Mouse (Mus musculus): Measurements from ENCODE around the gene Mfap1a.
A peak's percentile ranks its signal among the peaks of the same experiment; 100 is the strongest.
"Not testable (repeated sequence)": the region's sequence is repeated elsewhere in the genome, so short reads cannot be mapped to it uniquely, and the experiment has no call there.

The Mfap1a gene

DNA sequence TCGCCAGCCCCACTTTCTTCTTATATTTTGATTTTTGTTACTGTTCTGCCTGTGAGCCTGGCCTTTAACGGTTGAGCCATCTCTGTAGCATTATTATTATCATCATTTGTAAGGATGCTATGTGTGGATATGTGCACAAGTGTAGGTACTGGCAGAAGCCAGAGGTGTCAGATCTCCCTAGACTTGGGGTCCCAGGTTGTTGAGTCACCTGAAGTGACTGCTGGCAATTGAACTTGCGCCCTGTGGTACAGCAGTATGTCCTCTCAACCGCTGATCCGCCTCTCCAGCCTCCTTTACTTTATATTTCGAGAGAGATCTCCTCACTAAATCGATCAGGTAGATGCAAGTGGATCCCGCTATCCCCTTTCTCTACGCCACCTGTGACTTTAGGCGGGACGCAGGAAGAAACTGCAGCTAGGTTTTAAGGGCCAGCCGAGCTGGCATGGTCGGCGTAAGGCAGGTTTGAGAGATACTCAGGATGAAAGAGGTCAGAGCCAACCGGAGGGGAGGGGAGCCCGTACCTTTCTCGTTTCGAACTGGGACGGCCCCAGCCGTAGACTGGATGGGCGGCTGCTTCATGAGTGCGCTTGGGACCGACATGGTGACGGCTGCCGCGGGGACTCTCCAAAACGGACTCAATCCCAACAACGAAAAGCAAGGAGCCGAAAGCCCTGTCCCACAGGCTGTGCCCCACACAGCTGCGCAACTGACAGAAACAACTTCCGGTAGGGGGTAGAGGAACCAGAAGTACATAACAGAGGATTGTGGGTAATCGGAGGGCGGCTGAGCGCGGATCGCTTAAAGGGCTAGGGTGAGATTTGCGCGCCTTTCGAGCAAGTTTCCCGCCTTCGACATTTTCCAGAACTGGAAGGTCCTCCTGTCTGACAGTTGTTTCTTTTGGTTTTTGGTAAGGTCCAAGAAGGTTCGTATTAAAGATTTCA, at the start of gene Mfap1a, which contains the start of gene Wdr76:
Gene Mfap1a (minus strand): TSS at position 724 of the 941 bp plus-strand sequence.
Gene Wdr76 (plus strand): TSS at position 782 of the 941 bp plus-strand sequence.
- DNase-seq, result peak; percentile 88 to 93

DNA sequence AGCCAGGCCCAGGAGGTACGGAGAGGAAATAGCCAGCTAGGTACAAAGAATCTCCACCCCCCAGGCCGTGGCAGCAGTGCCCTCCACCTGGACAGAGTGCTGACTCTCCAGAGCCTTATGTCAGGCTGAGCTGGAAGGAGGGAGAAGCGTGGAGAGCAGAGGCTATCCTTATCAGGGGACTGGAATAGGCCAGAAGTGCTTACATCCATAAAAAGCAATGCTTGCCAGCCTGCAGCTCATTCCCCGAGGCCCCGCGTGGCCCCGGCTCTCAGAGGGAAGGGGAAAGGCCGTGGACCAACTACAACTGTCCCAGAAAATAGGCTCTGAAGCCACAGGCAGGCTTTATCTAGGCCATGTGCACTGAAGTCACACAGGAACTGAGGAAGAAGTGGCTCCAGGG, 44.8 kb upstream of the Mfap1a start:
- DNase-seq, result peak in 1 of 2 experiments; percentile 10

DNA sequence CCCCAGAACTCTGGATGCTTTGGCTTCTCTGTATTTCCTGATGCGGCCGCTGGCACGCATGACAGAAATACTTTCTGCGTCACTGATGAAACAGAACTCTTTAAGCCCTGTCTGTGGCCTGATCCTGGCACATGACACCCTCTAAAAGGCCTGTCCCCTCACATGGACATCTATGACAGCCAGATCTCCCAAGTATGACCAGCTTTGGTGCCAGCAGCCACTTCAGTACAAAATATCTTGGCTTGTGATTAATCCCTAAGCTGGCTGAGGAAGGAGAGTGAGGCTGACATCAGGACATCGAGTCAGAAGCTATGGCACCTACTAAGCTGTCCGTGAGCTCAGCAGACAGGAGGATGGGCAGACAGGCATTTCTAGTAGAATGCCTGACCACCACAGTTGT, 43.2 kb upstream of the Mfap1a start:
- no peak for DNase-seq

DNA sequence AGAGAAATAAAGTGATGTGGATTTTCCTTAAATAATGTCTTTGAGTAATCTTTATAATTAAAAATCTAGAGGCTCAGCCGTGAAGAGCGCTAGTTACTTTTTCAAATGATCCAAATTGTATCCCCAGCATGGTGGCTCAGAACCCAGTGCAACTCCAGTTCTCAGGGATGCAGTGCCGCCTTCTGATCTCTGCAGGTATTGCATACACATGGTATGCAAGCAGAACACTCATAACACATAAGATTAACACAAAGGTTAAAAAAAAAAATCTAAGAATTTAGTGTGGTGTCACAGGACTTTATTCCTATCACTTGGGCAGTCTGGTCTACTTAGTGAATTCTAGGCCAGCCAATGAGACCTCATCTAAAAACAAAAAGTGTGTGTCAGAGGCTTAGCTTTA, 38.4 kb upstream of the Mfap1a start:
- DNase-seq, result no peak

DNA sequence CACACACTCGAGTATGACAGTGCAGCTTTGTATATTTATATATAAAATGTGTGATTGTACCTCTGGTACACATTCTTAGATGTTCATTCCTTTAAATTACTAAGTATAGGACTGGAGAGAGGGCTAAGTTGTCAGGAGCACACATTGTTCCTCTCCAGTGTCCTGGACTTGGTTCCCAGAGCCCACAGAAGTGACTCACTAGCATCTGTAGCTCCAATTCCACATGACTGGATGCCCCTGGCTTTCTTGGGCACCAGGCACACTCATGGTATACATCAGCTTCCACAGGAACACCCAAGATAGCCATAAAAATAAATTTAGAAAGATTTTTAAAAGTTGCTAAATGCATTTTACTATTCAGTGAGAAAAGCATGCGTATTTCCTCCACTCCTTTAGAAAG, 18.6 kb upstream of the Mfap1a start:
- DNase-seq, result no peak

DNA sequence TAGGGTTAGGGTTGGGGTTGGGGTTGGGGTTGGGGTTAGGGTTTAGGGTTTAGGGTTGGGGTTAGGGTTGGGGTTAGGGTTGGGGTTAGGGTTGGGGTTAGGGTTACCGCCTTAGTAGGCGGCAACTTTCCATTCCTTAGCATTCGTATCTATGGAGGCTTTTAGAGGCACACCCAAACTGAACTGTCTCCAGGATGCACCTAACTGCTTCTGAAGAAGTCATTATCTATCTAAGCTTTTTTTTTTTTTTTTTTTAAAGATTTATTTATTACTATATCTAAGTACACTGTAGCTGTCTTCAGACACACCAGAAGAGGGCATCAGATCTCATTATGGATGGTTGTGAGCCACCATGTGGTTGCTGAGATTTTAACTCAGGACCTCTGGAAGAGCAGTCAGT, 16.4 kb upstream of the Mfap1a start:
- not testable (repeated sequence) for DNase-seq

DNA sequence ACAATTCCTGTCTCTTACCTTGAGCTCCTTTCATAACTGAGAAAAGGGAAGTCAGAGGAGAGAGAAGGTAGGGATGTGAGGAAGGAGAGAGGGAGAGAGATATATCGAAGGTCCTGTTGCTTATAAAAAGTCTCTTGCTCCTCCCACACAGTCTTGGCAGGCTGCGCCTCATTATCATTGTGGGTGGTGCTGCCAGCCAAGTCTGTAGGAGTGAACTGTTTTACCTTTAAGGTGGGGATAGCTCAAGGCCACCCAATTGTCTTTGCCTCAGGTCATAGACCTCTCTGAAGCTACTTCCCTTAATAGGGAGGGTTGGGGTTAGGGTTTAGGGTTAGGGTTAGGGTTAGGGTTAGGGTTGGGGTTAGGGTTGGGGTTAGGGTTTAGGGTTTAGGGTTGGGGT, 15.5 kb upstream of the Mfap1a start:
- DNase-seq, result no peak

DNA sequence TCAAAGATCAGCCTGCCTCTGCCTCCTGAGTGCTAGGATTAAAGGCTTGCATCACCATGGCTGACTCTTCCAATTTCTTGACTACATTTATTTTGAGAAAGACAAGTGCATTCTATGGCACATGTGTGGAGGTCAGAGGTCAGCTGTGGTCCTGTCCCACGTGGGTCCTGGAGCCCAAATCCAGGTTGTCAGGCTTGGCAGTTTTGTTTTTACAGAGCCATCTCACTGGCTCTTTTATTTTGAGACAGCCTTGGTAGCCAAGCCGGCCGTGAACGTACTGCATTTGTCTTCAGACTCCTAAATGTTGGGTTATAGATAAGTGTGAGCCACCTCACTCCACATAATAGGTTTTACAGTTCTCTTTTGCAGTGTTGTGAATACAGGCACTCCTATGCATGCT, 12.2 kb upstream of the Mfap1a start:
- not testable (repeated sequence) for DNase-seq

DNA sequence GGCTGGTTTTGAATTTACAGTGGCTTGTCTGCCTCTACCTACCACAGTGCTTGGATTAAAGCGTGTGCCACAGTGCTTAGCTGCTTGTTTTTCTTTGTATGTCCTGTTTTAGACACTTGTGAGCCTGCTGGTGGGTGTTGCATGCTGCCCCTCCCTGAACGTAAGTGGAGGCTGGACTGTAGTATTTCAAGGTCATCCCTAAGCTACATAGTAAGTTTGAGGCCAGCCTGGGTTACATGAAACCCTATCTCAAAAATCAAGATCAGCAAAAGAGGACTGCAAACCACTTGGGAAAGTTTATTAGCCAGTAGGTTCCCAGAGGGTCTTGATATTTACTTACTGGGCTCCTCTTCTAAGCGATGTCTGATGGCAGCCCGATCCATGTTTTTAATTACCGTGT, 11.6 kb upstream of the Mfap1a start:
- no peak for DNase-seq

DNA sequence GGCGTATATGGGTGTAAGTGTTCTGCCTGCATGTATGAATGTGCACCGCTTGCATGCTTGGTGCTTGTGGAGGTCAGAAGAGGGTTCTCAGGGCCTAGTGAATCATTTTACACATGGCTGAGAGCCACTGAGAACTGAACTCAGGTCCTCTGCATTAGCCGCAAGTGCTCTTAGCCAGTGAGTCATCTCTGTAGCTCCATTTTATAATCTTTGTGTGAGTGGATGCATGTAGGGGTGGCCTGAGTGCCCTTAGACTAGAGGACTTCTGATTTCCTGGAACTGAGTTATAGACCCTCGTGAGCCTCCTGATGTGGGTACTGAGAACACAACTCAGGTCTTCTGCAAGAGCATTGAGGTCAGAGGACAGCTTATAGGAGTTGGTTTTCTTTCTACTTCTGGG, 7.7 kb upstream of the Mfap1a start:
- DNase-seq, result no peak

DNA sequence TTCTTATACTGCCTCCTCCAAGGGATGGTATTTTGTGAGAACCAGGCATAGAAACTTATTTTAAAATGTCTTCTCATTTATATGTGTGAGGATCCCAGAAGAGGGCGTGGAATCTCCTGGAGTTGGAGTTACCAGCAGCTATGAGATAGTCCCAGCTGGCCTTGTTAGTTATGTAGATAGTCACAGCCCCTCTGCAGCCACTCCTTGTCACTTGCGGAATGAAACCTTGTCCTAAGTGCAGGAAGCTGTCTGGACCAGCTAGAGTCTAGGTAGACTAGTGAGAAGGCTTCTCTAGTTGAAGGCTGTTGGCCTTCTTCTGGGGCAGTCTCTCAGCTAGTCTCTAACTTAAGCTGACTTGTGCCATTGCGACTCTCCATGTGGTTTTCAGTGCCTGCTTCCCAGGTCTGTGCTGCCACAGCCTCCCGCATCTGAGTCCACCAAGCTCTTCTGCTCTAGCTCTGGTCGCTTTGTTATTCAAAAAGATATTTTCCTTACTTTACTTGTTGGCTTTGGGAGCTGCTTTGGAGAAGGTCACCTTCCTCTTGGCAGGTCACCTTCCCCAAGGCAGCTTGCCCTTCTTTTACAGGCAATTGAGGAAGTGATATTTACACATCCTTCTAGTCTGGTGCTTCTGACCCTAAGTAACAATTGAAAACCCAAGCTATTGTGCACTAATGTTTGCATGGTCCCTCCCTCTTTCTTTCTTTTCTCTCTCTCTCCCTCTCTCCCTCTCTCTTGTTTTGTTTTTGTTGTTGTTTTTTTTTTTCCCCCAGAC, 6.7 kb upstream of the Mfap1a start:
- DNase-seq, result not testable (repeated sequence)

DNA sequence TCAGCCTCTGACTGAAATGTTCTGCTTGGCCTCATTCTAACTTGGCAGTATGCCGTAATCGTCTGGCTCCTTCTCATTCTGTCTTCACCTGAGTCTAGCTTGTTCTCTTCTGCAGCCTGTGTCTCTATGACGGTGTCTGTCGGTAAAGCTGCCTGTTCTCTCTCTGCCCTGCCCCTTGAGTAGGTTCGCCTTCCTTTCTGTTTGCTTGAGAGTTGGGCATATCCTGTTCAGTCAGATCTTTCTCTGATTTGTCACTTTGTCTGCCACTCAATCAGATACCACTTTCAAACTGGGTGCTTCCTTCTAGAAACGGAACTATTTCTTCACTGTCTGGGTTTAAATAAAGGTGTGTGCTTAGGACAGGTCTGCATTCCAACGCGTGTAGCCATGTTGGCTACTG, 4.9 kb upstream of the Mfap1a start:
- no peak for DNase-seq

DNA sequence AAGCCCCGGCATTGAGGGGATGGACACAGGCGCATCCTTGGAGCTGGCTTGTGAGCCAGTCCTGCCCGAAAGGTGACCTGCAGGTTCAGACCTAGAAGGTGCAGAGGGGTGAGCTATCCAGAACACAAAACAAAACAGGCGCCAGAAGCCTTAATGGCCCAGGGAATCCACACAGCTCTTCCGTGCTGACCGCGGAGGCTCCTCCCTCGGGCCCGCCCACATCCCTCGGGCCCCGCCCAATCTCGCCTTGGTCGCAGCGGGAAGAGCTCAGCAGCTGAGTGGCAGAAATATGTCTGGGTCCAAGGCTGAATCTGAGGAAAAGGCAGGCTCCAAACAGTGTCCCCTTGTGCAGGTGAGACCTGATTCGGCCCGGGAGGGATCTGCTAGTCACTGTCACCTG, 3.1 kb upstream of the Mfap1a start:
- peak; percentile 82 to 87 for DNase-seq

DNA sequence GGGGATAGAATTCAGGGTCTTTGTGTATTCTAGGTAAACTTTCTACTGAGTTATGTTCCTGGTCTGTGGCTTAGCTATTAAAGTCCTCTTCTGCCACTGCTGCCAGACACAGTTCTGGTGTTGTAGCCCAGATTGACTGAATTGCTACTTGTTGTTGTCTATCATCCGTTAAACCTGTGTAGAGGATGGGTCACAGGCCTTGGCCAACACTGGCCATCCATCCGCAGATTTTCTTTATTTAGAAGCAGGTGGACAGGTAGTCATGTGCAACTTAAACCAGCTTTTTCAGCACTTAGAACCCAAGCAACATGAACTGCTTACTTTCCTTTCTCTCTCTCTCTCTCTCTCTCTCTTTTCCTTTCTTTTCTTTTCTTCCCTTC, 1.5 kb upstream of the Mfap1a start:
- no peak for DNase-seq

DNA sequence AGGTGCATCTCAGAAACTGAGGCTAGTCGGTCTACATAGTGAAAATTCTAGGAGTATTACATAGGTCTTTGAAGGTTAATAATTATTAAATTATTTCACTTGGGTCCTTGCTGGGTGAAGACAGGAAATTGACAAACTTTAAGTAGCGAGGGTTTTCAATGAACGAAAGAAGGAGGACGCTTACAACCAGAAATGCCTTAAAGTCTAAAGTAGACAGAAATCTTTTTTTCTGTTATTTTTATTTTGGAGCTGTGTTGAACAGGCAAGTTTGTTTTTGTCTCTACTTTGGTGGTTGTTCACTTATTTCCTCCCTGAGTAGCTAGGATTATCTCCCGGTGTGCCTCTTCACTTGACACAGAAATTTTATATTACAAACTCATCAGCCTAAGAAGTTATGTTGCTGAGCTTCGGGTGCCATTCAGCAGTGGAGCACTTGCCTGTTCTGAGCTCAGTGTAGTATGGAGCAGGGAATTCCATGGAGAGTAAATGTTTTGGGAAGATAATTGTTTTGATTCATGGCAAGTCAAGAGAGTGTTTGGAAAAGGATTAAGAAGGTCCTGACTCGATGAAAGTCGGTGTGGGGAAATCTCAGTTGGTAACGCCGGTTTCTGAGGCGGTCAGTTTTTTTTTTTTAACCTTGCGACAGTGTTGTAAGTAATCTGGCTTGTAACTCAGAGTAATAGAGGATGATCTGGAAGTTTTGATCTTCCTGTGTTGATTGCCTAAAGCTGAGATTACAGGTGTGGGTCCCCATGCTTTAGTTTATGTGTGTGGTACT, 897 bp upstream of the Mfap1a start:
- no peak for DNase-seq

DNA sequence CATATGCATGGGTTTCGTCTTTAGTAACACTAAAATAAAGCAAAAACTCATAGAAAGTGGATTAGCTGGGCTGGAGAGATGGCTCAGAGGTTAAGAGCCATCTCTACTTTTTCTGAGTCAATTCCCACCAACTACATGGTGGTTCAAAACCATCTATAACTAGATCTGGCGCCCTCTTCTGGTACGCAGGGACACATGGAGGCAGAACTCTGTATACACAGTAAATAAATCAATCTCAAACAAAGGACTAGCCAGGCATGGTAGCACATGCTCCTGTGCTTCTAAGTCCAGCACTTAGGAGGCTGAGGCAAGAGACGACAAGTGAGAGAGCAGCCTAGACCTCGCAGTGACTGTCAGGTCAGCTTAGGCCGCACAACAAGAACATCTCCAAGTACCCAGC, 4.9 kb downstream of the Mfap1a start:
- DNase-seq, result not testable (repeated sequence)

DNA sequence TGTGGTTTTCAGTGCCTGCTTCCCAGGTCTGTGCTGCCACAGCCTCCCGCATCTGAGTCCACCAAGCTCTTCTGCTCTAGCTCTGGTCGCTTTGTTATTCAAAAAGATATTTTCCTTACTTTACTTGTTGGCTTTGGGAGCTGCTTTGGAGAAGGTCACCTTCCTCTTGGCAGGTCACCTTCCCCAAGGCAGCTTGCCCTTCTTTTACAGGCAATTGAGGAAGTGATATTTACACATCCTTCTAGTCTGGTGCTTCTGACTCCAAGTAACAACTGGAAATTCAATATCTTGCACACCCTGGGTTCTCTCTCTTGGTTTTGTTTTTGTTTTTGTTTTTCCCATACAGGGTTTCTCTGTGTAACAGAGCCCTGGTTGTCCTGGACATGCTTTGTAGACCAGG, 22.1 kb downstream of the Mfap1a start:
- DNase-seq, result not testable (repeated sequence)

DNA sequence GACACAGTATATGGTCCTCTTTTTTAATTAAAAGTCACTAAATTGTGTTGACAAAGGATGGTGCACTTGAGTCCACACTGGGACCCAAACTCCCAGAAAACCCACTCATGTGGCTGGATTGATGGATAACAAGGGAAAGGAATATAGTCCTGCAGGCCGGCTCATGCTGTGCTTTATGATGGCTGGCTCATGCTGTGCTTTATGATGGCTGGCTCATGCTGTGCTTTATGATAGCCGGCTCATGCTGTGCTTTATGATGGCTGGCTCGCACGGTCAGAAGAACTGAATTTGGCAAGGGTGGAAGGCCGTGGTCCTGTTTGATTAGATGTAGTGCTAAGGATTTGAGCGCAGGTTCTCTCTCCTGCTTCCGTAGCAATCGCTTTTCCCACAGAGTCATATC, 22.9 kb downstream of the Mfap1a start:
- no peak for DNase-seq

DNA sequence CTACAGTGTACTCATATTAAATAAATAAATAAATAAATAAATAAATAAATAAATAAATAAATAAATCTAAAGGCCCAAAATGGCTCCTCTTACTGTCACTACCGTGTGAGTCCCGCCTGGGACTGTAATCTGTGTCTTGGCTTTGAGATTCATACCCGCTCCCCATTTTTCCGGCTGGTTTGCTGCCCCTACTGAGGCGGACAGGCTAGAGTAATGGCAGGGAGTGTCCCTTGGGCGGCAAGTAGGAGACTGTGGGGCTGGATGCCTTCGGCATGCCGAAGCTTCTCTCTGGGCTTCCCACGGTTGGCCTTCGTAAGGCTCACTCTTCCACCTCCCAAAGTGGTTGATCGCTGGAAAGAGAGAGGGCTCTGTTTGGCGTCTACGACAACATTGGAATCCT, 25.5 kb downstream of the Mfap1a start:
- not testable (repeated sequence) for DNase-seq

DNA sequence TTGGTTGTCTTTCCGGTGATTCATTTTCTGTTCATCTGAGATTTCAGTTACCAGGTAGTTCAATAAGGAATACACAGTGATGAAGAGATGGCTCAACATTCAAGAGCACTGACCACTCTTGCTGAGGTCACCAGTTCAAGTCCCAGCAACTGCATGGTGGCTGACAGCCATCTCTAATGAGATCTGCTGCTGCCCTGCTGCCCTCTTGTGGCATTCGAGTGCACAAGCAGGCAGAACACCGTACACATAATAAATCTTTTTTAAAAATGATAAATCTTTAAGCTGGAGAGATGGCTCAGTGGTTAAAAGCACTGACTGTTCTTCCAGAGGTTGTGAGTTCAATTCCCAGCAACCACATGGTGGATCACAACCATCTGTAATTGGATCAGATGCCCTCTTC, 26.0 kb downstream of the Mfap1a start:
- DNase-seq, result peak; percentile 40

DNA sequence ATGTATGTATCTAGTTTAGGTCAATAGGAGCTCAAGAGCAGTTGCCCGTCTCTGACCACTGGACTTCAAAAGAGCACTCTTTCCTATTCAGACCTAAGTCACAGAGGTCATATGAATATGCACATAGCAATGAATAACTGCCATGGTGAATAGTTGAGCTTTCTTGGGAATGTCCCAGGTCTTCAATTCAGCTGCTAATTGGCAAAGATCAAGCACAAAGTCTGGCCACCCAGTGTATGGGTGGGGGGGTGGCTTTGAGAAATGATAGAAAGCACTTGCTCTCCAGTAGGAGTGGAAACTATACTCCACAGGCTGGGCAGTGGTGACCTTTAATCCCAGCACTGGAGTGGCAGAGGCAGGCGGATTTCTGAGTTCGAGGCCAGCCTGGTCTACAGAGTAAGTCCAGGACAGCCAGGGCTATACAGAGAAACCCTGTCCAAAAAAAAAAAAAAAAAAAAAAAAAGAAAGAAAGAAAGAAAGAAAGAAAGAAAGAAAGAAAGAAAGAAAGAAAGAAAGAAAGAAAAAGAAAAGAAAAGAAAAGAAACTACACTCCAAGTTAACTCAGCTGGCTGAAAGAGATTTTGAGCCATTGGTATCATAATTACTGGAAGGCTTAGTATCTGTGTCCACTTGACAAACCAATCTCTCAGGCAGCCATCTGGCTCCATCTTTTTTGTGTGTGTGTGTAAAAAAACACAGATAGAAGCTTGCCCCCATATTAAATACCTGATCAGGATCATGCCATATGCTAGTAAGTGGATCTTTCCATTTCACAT, 28.8 kb downstream of the Mfap1a start:
- DNase-seq, result no peak

DNA sequence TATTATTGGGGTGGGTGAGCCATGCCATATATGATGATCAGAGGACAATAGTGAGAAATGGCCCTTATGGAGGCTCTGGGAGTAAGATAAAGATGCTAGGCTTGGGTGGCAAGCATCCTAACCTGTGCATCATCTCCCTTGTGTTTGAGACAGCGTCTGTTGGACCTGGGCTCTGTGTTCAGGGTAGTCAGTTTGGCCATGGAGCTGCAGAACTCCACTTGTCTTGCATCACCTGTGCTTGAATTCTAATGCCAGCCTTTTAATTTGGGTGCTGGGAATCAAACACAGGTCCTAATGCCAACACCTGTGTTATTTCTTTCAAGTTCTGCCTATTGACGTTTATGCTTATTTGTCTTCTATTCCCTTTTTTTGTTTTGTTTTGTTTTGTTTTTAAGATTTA, 31.2 kb downstream of the Mfap1a start:
- not testable (repeated sequence) for DNase-seq

All from kidney, postnatal 25 days (tissue).